Mouse (Mus musculus): ENCODE measurements at regions not wholly inside any gene's neighbourhood (a gene's known extent, or its start where the extent isn't known, plus 50 kb on each side); places are given as distances from the start of the nearest gene placed in this dataset.
"Not testable (repeated sequence)": the region's sequence is repeated elsewhere in the genome, so short reads cannot be mapped to it uniquely, and the experiment has no call there.

GRCm38 (mm10) chr17:82674593-82674992 is 540.5 kb upstream of the Pkdcc start:
- WGBS: 85% methylated on average over 2 of the region's 2 CpGs
- DNase-seq (no peak), ATAC-seq (ENCODE audit: low FRiP score, low TSS enrichment) (no peak)
- H3K9me3 ChIP-seq (ENCODE audit: control insufficient read depth, low read length): no peaks in the 10 kb centered on the region
- H3K4me1 ChIP-seq (ENCODE audit: control insufficient read depth, insufficient read depth, low read length): no peaks in the 10 kb centered on the region
- no peaks in the 10 kb centered on the region for H3K36me3 ChIP-seq (ENCODE audit: control insufficient read depth, insufficient read depth, low read length)
- no peak overlapping the region for H3K4me3 ChIP-seq (replicated peaks; ENCODE audit: low read depth, low read length)
- H3K9ac ChIP-seq (replicated peaks; ENCODE audit: low read length): no peak overlapping the region
- no peaks in the 10 kb centered on the region for H3K27me3 ChIP-seq (ENCODE audit: control insufficient read depth, insufficient read depth, low read length)
- H3K27ac ChIP-seq (replicated peaks; ENCODE audit: low read depth, low read length): no peak overlapping the region
- H3K4me2 ChIP-seq (ENCODE audit: low read length): no peak overlapping the region

DNA sequence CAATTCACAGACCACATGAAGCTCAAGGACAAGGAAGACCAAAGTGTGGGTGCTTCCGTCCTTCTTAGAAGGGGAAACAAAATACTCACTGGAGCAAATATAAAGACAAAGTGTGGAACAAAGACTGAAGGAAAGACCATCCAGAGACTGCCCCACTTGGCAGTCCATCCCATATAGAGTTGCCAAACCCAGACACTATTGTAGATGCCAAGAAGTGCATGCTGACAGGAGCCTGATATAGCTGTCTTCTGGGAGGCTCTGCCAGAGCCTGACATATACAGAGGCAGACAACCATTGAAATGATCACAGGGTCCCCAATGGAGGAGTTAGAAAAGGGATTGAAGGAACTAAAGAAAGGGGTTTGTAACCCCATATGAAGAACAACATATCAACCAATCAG is 548.5 kb upstream of the Pkdcc start:
- H3K4me3 ChIP-seq (replicated peaks; ENCODE audit: low read depth, low read length); H3K9ac ChIP-seq (replicated peaks; ENCODE audit: low read length); H3K4me2 ChIP-seq (ENCODE audit: low read length); ATAC-seq (ENCODE audit: low FRiP score, low TSS enrichment); H3K27ac ChIP-seq (replicated peaks; ENCODE audit: low read depth, low read length); DNase-seq; H3K4me1 ChIP-seq (ENCODE audit: control insufficient read depth, insufficient read depth, low read length); H3K27me3 ChIP-seq (ENCODE audit: control insufficient read depth, insufficient read depth, low read length); H3K9me3 ChIP-seq (ENCODE audit: control insufficient read depth, low read length); H3K36me3 ChIP-seq (ENCODE audit: control insufficient read depth, insufficient read depth, low read length): not testable (repeated sequence)
- whole genome bisulfite sequencing: 65% methylated on average over 1 of the region's 1 CpGs

DNA sequence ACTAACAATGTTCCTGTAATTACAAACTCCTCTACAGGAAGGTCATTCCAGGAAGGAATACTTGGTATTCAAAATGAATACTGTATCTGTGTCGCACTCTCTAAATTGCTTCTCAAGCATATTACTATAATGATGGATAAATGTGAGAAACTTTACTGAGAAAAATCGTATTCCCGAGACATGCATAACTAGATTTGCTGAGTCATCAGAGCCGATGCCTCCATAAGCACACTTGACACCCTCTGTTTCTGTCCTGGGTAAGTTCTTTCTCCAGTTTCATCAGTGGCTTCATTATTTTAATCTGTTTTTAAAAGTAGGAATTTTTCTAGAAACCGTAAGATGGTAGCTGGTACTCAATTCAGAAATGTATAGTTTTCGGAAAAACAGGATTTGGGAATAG is 550.7 kb upstream of the Pkdcc start:
- WGBS: 94% methylated on average over 6 of the region's 6 CpGs
- H3K9me3 ChIP-seq (ENCODE audit: control insufficient read depth, low read length): no peaks in the 10 kb centered on the region

DNA sequence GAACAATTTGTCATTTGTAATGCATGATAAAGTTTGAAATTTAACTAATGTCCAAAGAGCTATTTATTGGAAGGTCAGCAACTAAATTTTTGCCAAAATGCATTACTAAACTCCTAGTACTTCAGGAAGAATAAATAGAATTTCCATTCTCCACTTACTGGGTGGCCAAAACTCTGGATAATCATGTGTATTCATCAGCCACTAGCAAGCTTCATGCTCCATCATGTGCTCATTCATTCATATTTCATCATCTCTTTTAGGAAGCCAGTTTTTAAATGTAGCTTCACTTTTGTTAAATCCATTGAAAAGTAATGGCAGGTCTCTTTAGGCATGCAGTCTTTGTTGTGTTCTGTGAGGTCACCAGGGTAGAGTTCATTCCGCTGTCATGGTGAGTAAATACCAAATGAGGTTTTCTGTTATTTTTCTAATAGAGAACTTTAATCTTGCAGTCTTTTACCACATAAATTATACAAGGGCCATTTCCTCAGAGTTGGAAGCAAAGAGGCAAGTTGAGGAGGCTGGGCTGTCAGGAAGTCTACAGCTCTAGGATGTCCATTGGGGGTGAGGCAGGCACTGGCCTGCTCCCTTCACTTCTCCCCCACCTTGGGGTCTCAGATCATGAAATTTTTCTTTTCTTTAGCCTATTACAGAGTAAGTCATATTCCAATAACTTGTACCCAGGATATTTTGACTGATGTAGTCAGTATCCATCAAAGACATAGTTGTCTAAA is 578.5 kb upstream of the Pkdcc start:
- Histone ChIP-seq H3K4me3 (replicated peaks; ENCODE audit: low read depth, low read length) (no peak overlapping the region), H3K9ac (replicated peaks; ENCODE audit: low read length) (no peak overlapping the region), H3K36me3 (ENCODE audit: control insufficient read depth, insufficient read depth, low read length) (no peaks in the 10 kb centered on the region), H3K9me3 (ENCODE audit: control insufficient read depth, low read length) (no peaks in the 10 kb centered on the region), H3K27ac (replicated peaks; ENCODE audit: low read depth, low read length) (no peak overlapping the region), H3K27me3 (ENCODE audit: control insufficient read depth, insufficient read depth, low read length) (no peaks in the 10 kb centered on the region), H3K4me2 (ENCODE audit: low read length) (no peak overlapping the region), H3K4me1 (ENCODE audit: control insufficient read depth, insufficient read depth, low read length) (no peaks in the 10 kb centered on the region)
- ATAC-seq (ENCODE audit: low FRiP score, low TSS enrichment) (no peak), DNase-seq (no peak)
- 93% methylated on average over 1 of the region's 1 CpGs for WGBS

More for the DNA sequence above, 550.7 kb upstream of the Pkdcc start:
- DNase-seq (no peak), ATAC-seq (ENCODE audit: low FRiP score, low TSS enrichment) (no peak)
- no peak overlapping the region for H3K4me3 ChIP-seq (replicated peaks; ENCODE audit: low read depth, low read length)
- no peak overlapping the region for H3K9ac ChIP-seq (replicated peaks; ENCODE audit: low read length)
- no peak overlapping the region for H3K4me2 ChIP-seq (ENCODE audit: low read length)
- no peak overlapping the region for H3K27ac ChIP-seq (replicated peaks; ENCODE audit: low read depth, low read length)
- no peaks in the 10 kb centered on the region for H3K4me1 ChIP-seq (ENCODE audit: control insufficient read depth, insufficient read depth, low read length)
- no peaks in the 10 kb centered on the region for H3K36me3 ChIP-seq (ENCODE audit: control insufficient read depth, insufficient read depth, low read length)
- H3K27me3 ChIP-seq (ENCODE audit: control insufficient read depth, insufficient read depth, low read length): no peaks in the 10 kb centered on the region

GRCm38 (mm10) chr17:82635849-82636248 is 579.2 kb upstream of the Pkdcc start:
- no peak for ATAC-seq (ENCODE audit: low FRiP score, low TSS enrichment)
- 76% methylated on average over 4 of the region's 4 CpGs for WGBS
- DNase-seq: no peak

GRCm38 (mm10) chr17:82606642-82607175 is 608.4 kb upstream of the Pkdcc start:
- Histone ChIP-seq H3K4me3 (replicated peaks; ENCODE audit: low read depth, low read length) (no peak overlapping the region), H3K36me3 (ENCODE audit: control insufficient read depth, insufficient read depth, low read length) (no peaks in the 10 kb centered on the region), H3K9me3 (ENCODE audit: control insufficient read depth, low read length) (no peaks in the 10 kb centered on the region), H3K27me3 (ENCODE audit: control insufficient read depth, insufficient read depth, low read length) (no peaks in the 10 kb centered on the region), H3K4me1 (ENCODE audit: control insufficient read depth, insufficient read depth, low read length) (no peaks in the 10 kb centered on the region), H3K27ac (replicated peaks; ENCODE audit: low read depth, low read length) (no peak overlapping the region), H3K4me2 (ENCODE audit: low read length) (no peak overlapping the region), H3K9ac (replicated peaks; ENCODE audit: low read length) (no peak overlapping the region)
- ATAC-seq (ENCODE audit: low FRiP score, low TSS enrichment) (no peak), DNase-seq (no peak)
- WGBS: 86% methylated on average over 3 of the region's 3 CpGs

More at GRCm38 (mm10) chr17:82635849-82636248, 579.2 kb upstream of the Pkdcc start:
- H3K4me3 ChIP-seq (replicated peaks; ENCODE audit: low read depth, low read length): no peak overlapping the region
- no peaks in the 10 kb centered on the region for H3K4me1 ChIP-seq (ENCODE audit: control insufficient read depth, insufficient read depth, low read length)
- H3K9ac ChIP-seq (replicated peaks; ENCODE audit: low read length): no peak overlapping the region
- no peak overlapping the region for H3K27ac ChIP-seq (replicated peaks; ENCODE audit: low read depth, low read length)
- H3K4me2 ChIP-seq (ENCODE audit: low read length): no peak overlapping the region
- no peaks in the 10 kb centered on the region for H3K36me3 ChIP-seq (ENCODE audit: control insufficient read depth, insufficient read depth, low read length)
- H3K27me3 ChIP-seq (ENCODE audit: control insufficient read depth, insufficient read depth, low read length): no peaks in the 10 kb centered on the region
- H3K9me3 ChIP-seq (ENCODE audit: control insufficient read depth, low read length): no peaks in the 10 kb centered on the region

- H3K27ac ChIP-seq (replicated peaks; ENCODE audit: low read depth, low read length): no peak overlapping the region
- ATAC-seq (ENCODE audit: low FRiP score, low TSS enrichment): no peak
- 52% methylated on average over 2 of the region's 2 CpGs for WGBS
Observed at GRCm38 (mm10) chr17:82583801-82584200, 631.3 kb upstream of the Pkdcc start.

DNA sequence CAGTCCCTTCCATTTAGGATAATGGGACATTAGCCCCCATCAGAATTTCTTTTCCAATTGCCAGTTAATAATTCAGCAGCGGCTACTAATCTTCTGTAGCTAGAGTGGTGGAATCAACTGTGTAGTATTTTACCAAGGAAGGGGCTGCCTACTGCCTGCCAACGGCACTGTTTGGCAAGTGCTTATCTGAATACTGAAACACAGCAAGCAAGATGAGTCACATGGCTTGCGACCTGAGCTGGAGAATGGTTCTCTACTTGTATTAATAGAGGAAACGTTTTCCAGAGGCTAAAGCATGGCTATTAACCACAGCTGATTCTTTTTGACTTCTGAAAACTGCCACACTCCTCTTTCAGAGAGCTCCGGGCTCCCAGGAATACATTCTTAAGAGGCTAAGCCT is 681.6 kb upstream of the Pkdcc start:
- no peak overlapping the region for H3K4me2 ChIP-seq (ENCODE audit: low read length)
- no peak for ATAC-seq (ENCODE audit: low FRiP score, low TSS enrichment)
- H3K4me1 ChIP-seq (ENCODE audit: control insufficient read depth, insufficient read depth, low read length): no peaks in the 10 kb centered on the region
- no peaks in the 10 kb centered on the region for H3K36me3 ChIP-seq (ENCODE audit: control insufficient read depth, insufficient read depth, low read length)
- no peak for DNase-seq
- H3K4me3 ChIP-seq (replicated peaks; ENCODE audit: low read depth, low read length): no peak overlapping the region
- 78% methylated on average over 5 of the region's 5 CpGs for WGBS
- no peaks in the 10 kb centered on the region for H3K27me3 ChIP-seq (ENCODE audit: control insufficient read depth, insufficient read depth, low read length)
- no peaks in the 10 kb centered on the region for H3K9me3 ChIP-seq (ENCODE audit: control insufficient read depth, low read length)
- no peak overlapping the region for H3K27ac ChIP-seq (replicated peaks; ENCODE audit: low read depth, low read length)
- H3K9ac ChIP-seq (replicated peaks; ENCODE audit: low read length): no peak overlapping the region

More at GRCm38 (mm10) chr17:82583801-82584200, 631.3 kb upstream of the Pkdcc start:
- Histone ChIP-seq H3K27me3 (ENCODE audit: control insufficient read depth, insufficient read depth, low read length) (no peaks in the 10 kb centered on the region), H3K36me3 (ENCODE audit: control insufficient read depth, insufficient read depth, low read length) (no peaks in the 10 kb centered on the region), H3K4me3 (replicated peaks; ENCODE audit: low read depth, low read length) (no peak overlapping the region), H3K9ac (replicated peaks; ENCODE audit: low read length) (no peak overlapping the region), H3K4me2 (ENCODE audit: low read length) (no peak overlapping the region), H3K9me3 (ENCODE audit: control insufficient read depth, low read length) (no peaks in the 10 kb centered on the region), H3K4me1 (ENCODE audit: control insufficient read depth, insufficient read depth, low read length) (no peaks in the 10 kb centered on the region)
- DNase-seq: no peak

GRCm38 (mm10) chr17:82518129-82518528 is 697.0 kb upstream of the Pkdcc start:
- ATAC-seq (ENCODE audit: low FRiP score, low TSS enrichment) (no peak), DNase-seq (no peak)
- no peak overlapping the region for H3K4me3 ChIP-seq (replicated peaks; ENCODE audit: low read depth, low read length)
- no peaks in the 10 kb centered on the region for H3K9me3 ChIP-seq (ENCODE audit: control insufficient read depth, low read length)
- no peak overlapping the region for H3K9ac ChIP-seq (replicated peaks; ENCODE audit: low read length)
- H3K27ac ChIP-seq (replicated peaks; ENCODE audit: low read depth, low read length): no peak overlapping the region
- H3K36me3 ChIP-seq (ENCODE audit: control insufficient read depth, insufficient read depth, low read length): no peaks in the 10 kb centered on the region
- no peaks in the 10 kb centered on the region for H3K27me3 ChIP-seq (ENCODE audit: control insufficient read depth, insufficient read depth, low read length)
- H3K4me2 ChIP-seq (ENCODE audit: low read length): no peak overlapping the region
- H3K4me1 ChIP-seq (ENCODE audit: control insufficient read depth, insufficient read depth, low read length): no peaks in the 10 kb centered on the region

Measured in midbrain, embryonic 14.5 days (tissue).